Mouse (Mus musculus) CD4-positive helper T cell, adult 2 months (primary cell): Measurements from ENCODE around the gene A430078G23Rik.
"Not testable (repeated sequence)": the region's sequence is repeated elsewhere in the genome, so short reads cannot be mapped to it uniquely, and the experiment has no call there.

ENCODE experiments used
- DNase-seq: peaks from one replicate; pipeline ENCODE4 v3.0.0-alpha.2; 2012; ENCODE audit warnings: low read depth, missing footprints, low spot score

Gene A430078G23Rik

GRCm38 (mm10) chr8:3353189-3353810 is at the start of gene A430078G23Rik:
A430078G23Rik (plus strand) TSS chr8:3353415.
- peak; percentile 79 for DNase-seq

GRCm38 (mm10) chr8:3308205-3308800 is 44.9 kb upstream of the A430078G23Rik start:
- DNase-seq, result not testable (repeated sequence)

- no peak for DNase-seq
Observed at GRCm38 (mm10) chr8:3309636-3310035, 43.6 kb upstream of the A430078G23Rik start.

- no peak for DNase-seq
Observed at GRCm38 (mm10) chr8:3311482-3311881, 41.7 kb upstream of the A430078G23Rik start.

GRCm38 (mm10) chr8:3313417-3313816 is 39.8 kb upstream of the A430078G23Rik start:
- DNase-seq, result not testable (repeated sequence)

- no peak for DNase-seq
Observed at GRCm38 (mm10) chr8:3313843-3314242, 39.4 kb upstream of the A430078G23Rik start.

- DNase-seq, result no peak
Observed at GRCm38 (mm10) chr8:3314345-3314744, 38.9 kb upstream of the A430078G23Rik start.

GRCm38 (mm10) chr8:3316585-3316984 is 36.6 kb upstream of the A430078G23Rik start:
- DNase-seq, result no peak

GRCm38 (mm10) chr8:3319267-3319666 is 33.9 kb upstream of the A430078G23Rik start:
- DNase-seq, result not testable (repeated sequence)

GRCm38 (mm10) chr8:3324253-3324652 is 29.0 kb upstream of the A430078G23Rik start:
- peak; percentile 26 for DNase-seq

- DNase-seq, result no peak
Observed at GRCm38 (mm10) chr8:3327056-3327455, 26.2 kb upstream of the A430078G23Rik start.

- peak; percentile 30 for DNase-seq
Observed at GRCm38 (mm10) chr8:3327538-3328245, 25.5 kb upstream of the A430078G23Rik start.

GRCm38 (mm10) chr8:3330662-3331061 is 22.6 kb upstream of the A430078G23Rik start:
- peak; percentile 68 for DNase-seq

- DNase-seq, result no peak
Observed at GRCm38 (mm10) chr8:3331692-3332091, 21.5 kb upstream of the A430078G23Rik start.

- DNase-seq, result no peak
Observed at GRCm38 (mm10) chr8:3335881-3336280, 17.3 kb upstream of the A430078G23Rik start.

- peak; percentile 55 for DNase-seq
Observed at GRCm38 (mm10) chr8:3336658-3337524, 16.3 kb upstream of the A430078G23Rik start.

- DNase-seq, result not testable (repeated sequence)
Observed at GRCm38 (mm10) chr8:3337525-3337824, 15.7 kb upstream of the A430078G23Rik start.

- no peak for DNase-seq
Observed at GRCm38 (mm10) chr8:3337971-3338370, 15.2 kb upstream of the A430078G23Rik start.

GRCm38 (mm10) chr8:3340711-3341110 is 12.5 kb upstream of the A430078G23Rik start:
- not testable (repeated sequence) for DNase-seq

- no peak for DNase-seq
Observed at GRCm38 (mm10) chr8:3345337-3345736, 7.9 kb upstream of the A430078G23Rik start.

GRCm38 (mm10) chr8:3346691-3347413 is 6.4 kb upstream of the A430078G23Rik start:
- no peak for DNase-seq
